Mouse (Mus musculus): ENCODE measurements around the gene Acyp2. TPM values are rescaled to one million over a fixed set of nuclear protein-coding genes. Genes with fewer than 3 reads are reported as not detected.

The Acyp2 gene
- polyA plus RNA-seq, 1 experiment, result 7.5 TPM

GRCm38 (mm10) chr11:30607587-30608518 is 41.5 kb downstream of the Acyp2 start:
- no peak overlapping the region for H3K4me2 ChIP-seq (ENCODE audit: low read depth)
- H3K4me3 ChIP-seq, result no peak overlapping the region
- H3K79me2 ChIP-seq (ENCODE audit: control insufficient read depth, insufficient read depth), result no peaks in the 10 kb centered on the region
- no peaks in the 10 kb centered on the region for H3K36me3 ChIP-seq (ENCODE audit: control insufficient read depth, insufficient read depth)
- no peak overlapping the region for H3ac ChIP-seq (ENCODE audit: control insufficient read depth, insufficient read length)
- no peak for TF ChIP-seq MYOG (IDR thresholded peaks at IDR 0.05; ENCODE audit: control insufficient read depth in 1 of 3, insufficient read depth in 1 of 3, insufficient read length in 2 of 3, low read depth in 2 of 3)
- TF ChIP-seq E2F4 (IDR thresholded peaks at IDR 0.05; ENCODE audit: insufficient read depth), result no peak
- no peak for TF ChIP-seq MYOD1 (IDR thresholded peaks at IDR 0.05; ENCODE audit: control insufficient read depth in 1 of 3, insufficient read length in 2 of 3, low read depth in 2 of 3)
- no peak for TF ChIP-seq TCF3 (IDR thresholded peaks at IDR 0.05; ENCODE audit: insufficient read length, low read depth)
- TF ChIP-seq MAX (IDR thresholded peaks at IDR 0.05; ENCODE audit: low read depth), result no peak
- no peaks in the 10 kb centered on the region for H3K27me3 ChIP-seq (ENCODE audit: control insufficient read depth, insufficient read depth, insufficient read length)

- Histone ChIP-seq H3K4me3 (no peak overlapping the region), H3K27me3 (ENCODE audit: control insufficient read depth, insufficient read depth, insufficient read length) (no peaks in the 10 kb centered on the region), H3K79me2 (ENCODE audit: control insufficient read depth, insufficient read depth) (no peaks in the 10 kb centered on the region), H3K4me2 (ENCODE audit: low read depth) (peak overlapping the region; percentile 12), H3K36me3 (ENCODE audit: control insufficient read depth, insufficient read depth) (no peaks in the 10 kb centered on the region), H3ac (ENCODE audit: control insufficient read depth, insufficient read length) (no peak overlapping the region)
- peak in 2 of 3 experiments; percentile 67 to 83 for TF ChIP-seq MYOD1 (IDR thresholded peaks at IDR 0.05; ENCODE audit: control insufficient read depth in 1 of 3, insufficient read length in 2 of 3, low read depth in 2 of 3)
- TF ChIP-seq TCF12 (IDR thresholded peaks at IDR 0.05; ENCODE audit: insufficient read depth, poor library complexity, severe bottlenecking), result peak; percentile 51
- TF ChIP-seq MYOG (IDR thresholded peaks at IDR 0.05; ENCODE audit: control insufficient read depth in 1 of 3, insufficient read depth in 1 of 3, insufficient read length in 2 of 3, low read depth in 2 of 3), result peak; percentile 38 to 89 (median 38)
- no peak for TF ChIP-seq CEBPB (IDR thresholded peaks at IDR 0.05; ENCODE audit: insufficient read depth, poor library complexity, severe bottlenecking)
These were observed 52.1 kb downstream of the Acyp2 start for GRCm38 (mm10) chr11:30597259-30597658.

GRCm38 (mm10) chr11:30580008-30580407 is 69.4 kb downstream of the Acyp2 start:
- peak overlapping the region; percentile 35 for H3K4me2 ChIP-seq (ENCODE audit: low read depth)
- no peaks in the 10 kb centered on the region for H3K79me2 ChIP-seq (ENCODE audit: control insufficient read depth, insufficient read depth)
- no peak overlapping the region for H3K4me3 ChIP-seq
- no peaks in the 10 kb centered on the region for H3K27me3 ChIP-seq (ENCODE audit: control insufficient read depth, insufficient read depth, insufficient read length)
- no peak for TF ChIP-seq TCF12 (IDR thresholded peaks at IDR 0.05; ENCODE audit: insufficient read depth, poor library complexity, severe bottlenecking)
- no peak for TF ChIP-seq E2F4 (IDR thresholded peaks at IDR 0.05; ENCODE audit: insufficient read depth)
- no peak for TF ChIP-seq USF1 (IDR thresholded peaks at IDR 0.05; ENCODE audit: low read depth)
- no peak for TF ChIP-seq TCF3 (IDR thresholded peaks at IDR 0.05; ENCODE audit: insufficient read length, low read depth)
- TF ChIP-seq CEBPB (IDR thresholded peaks at IDR 0.05; ENCODE audit: insufficient read depth, poor library complexity, severe bottlenecking), result no peak
- TF ChIP-seq POLR2A (IDR thresholded peaks at IDR 0.05; ENCODE audit: insufficient read length, low read depth), result no peak
- TF ChIP-seq REST (IDR thresholded peaks at IDR 0.05; ENCODE audit: insufficient read depth, insufficient read length), result no peak
- no peak for TF ChIP-seq POLR2AphosphoS2 (IDR thresholded peaks at IDR 0.05; ENCODE audit: insufficient read length, low read depth)
- TF ChIP-seq MAX (IDR thresholded peaks at IDR 0.05; ENCODE audit: low read depth), result no peak
- TF ChIP-seq MYOD1 (IDR thresholded peaks at IDR 0.05; ENCODE audit: control insufficient read depth in 1 of 3, insufficient read length in 2 of 3, low read depth in 2 of 3), result no peak
- H3ac ChIP-seq (ENCODE audit: control insufficient read depth, insufficient read length), result no peak overlapping the region
- no peaks in the 10 kb centered on the region for H3K36me3 ChIP-seq (ENCODE audit: control insufficient read depth, insufficient read depth)

- no peak overlapping the region for H3ac ChIP-seq (ENCODE audit: control insufficient read depth, insufficient read length)
- no peak for TF ChIP-seq REST (IDR thresholded peaks at IDR 0.05; ENCODE audit: insufficient read depth, insufficient read length)
- no peak for TF ChIP-seq MYOD1 (IDR thresholded peaks at IDR 0.05; ENCODE audit: control insufficient read depth in 1 of 3, insufficient read length in 2 of 3, low read depth in 2 of 3)
- no peak for TF ChIP-seq POLR2A (IDR thresholded peaks at IDR 0.05; ENCODE audit: insufficient read length, low read depth)
- no peak for TF ChIP-seq TCF12 (IDR thresholded peaks at IDR 0.05; ENCODE audit: insufficient read depth, poor library complexity, severe bottlenecking)
- TF ChIP-seq TCF3 (IDR thresholded peaks at IDR 0.05; ENCODE audit: insufficient read length, low read depth), result no peak
- no peak for TF ChIP-seq MAX (IDR thresholded peaks at IDR 0.05; ENCODE audit: low read depth)
- H3K27me3 ChIP-seq (ENCODE audit: control insufficient read depth, insufficient read depth, insufficient read length), result no peaks in the 10 kb centered on the region
- H3K4me2 ChIP-seq (ENCODE audit: low read depth), result no peak overlapping the region
- no peak overlapping the region for H3K4me3 ChIP-seq
- H3K36me3 ChIP-seq (ENCODE audit: control insufficient read depth, insufficient read depth), result no peaks in the 10 kb centered on the region
- H3K79me2 ChIP-seq (ENCODE audit: control insufficient read depth, insufficient read depth), result no peaks in the 10 kb centered on the region
These were observed 70.5 kb downstream of the Acyp2 start for GRCm38 (mm10) chr11:30578931-30579330.

- Histone ChIP-seq H3K79me2 (ENCODE audit: control insufficient read depth, insufficient read depth) (no peaks in the 10 kb centered on the region), H3K4me2 (ENCODE audit: low read depth) (no peak overlapping the region), H3ac (ENCODE audit: control insufficient read depth, insufficient read length) (no peak overlapping the region), H3K27me3 (ENCODE audit: control insufficient read depth, insufficient read depth, insufficient read length) (no peaks in the 10 kb centered on the region), H3K4me3 (no peak overlapping the region), H3K36me3 (ENCODE audit: control insufficient read depth, insufficient read depth) (no peaks in the 10 kb centered on the region)
- TF ChIP-seq MYOD1 (IDR thresholded peaks at IDR 0.05; ENCODE audit: control insufficient read depth in 1 of 3, insufficient read length in 2 of 3, low read depth in 2 of 3) (no peak), SRF (IDR thresholded peaks at IDR 0.05; ENCODE audit: control insufficient read depth, insufficient read length, low read depth) (no peak), MAX (IDR thresholded peaks at IDR 0.05; ENCODE audit: low read depth) (no peak), MYOG (IDR thresholded peaks at IDR 0.05; ENCODE audit: control insufficient read depth in 1 of 3, insufficient read depth in 1 of 3, insufficient read length in 2 of 3, low read depth in 2 of 3) (no peak), POLR2AphosphoS2 (IDR thresholded peaks at IDR 0.05; ENCODE audit: insufficient read length, low read depth) (no peak), REST (IDR thresholded peaks at IDR 0.05; ENCODE audit: insufficient read depth, insufficient read length) (no peak), USF1 (IDR thresholded peaks at IDR 0.05; ENCODE audit: low read depth) (no peak), TCF3 (IDR thresholded peaks at IDR 0.05; ENCODE audit: insufficient read length, low read depth) (no peak), E2F4 (IDR thresholded peaks at IDR 0.05; ENCODE audit: insufficient read depth) (no peak), CEBPB (IDR thresholded peaks at IDR 0.05; ENCODE audit: insufficient read depth, poor library complexity, severe bottlenecking) (no peak), POLR2A (IDR thresholded peaks at IDR 0.05; ENCODE audit: insufficient read length, low read depth) (no peak), TCF12 (IDR thresholded peaks at IDR 0.05; ENCODE audit: insufficient read depth, poor library complexity, severe bottlenecking) (no peak)
These were observed 76.5 kb downstream of the Acyp2 start for GRCm38 (mm10) chr11:30572790-30573395.

All from myocyte (in vitro differentiated cells).